Mouse (Mus musculus) kidney, postnatal 0 days (tissue): ENCODE measurements around the gene Mta1. TPM values are rescaled to one million over a fixed set of nuclear protein-coding genes. Genes with fewer than 3 reads are reported as not detected.

Experiments
- ATAC-seq: fragments of 200-750 bp; cut with Nextera tagmentation; replicated peaks from 2 replicates; pipeline ENCODE4 v1.8.0; 2017; ENCODE audit warnings: low read depth, moderate number of reproducible peaks, moderate TSS enrichment, moderate library complexity; ENCODE audit not compliant: low FRiP score
- DNase-seq: peaks from one replicate; pipeline ENCODE4 v3.0.0-alpha.2; 2016; ENCODE audit warnings: low spot score
- H3K27ac ChIP-seq: fragments of 300-500 bp; sonication (generic); 2 replicates; pipeline ENCODE4 v1.5.1; 2014; ENCODE audit warnings: mild to moderate bottlenecking
- H3K27me3 ChIP-seq: fragments of 300-500 bp; sonication (generic); 2 replicates; pipeline ENCODE4 v1.6.1; 2014; ENCODE audit warnings: low read length, mixed read lengths; ENCODE audit not compliant: insufficient read depth
- H3K36me3 ChIP-seq: fragments of 300-500 bp; sonication (generic); 2 replicates; pipeline ENCODE4 v1.6.1; 2014; ENCODE audit warnings: low read length, mixed read lengths; ENCODE audit not compliant: insufficient read depth
- H3K4me1 ChIP-seq: fragments of 300-500 bp; sonication (generic); replicated peaks from 2 replicates; pipeline ENCODE4 v1.6.1; 2014; ENCODE audit warnings: antibody characterized with exemption, low read length, mixed read lengths; ENCODE audit not compliant: insufficient read depth
- H3K4me2 ChIP-seq: fragments of 300-500 bp; sonication (generic); 2 replicates; pipeline ENCODE4 v1.6.1; 2014; ENCODE audit warnings: mild to moderate bottlenecking, low read length, moderate library complexity, mixed read lengths
- H3K4me3 ChIP-seq: fragments of 300-500 bp; sonication (generic); replicated peaks from 2 replicates; pipeline ENCODE4 v1.5.1; 2014; ENCODE audit warnings: low read depth, low read length
- H3K9ac ChIP-seq: fragments of 300-500 bp; sonication (generic); 2 replicates; pipeline ENCODE4 v1.6.1; 2014; ENCODE audit warnings: low read depth, low read length
- H3K9me3 ChIP-seq: fragments of 300-500 bp; sonication (generic); replicated peaks from 2 replicates; pipeline ENCODE4 v1.6.1; 2016; ENCODE audit warnings: low read length, inconsistent platforms, mixed read lengths
- CTCF ChIP-seq: IDR thresholded peaks from 2 replicates; pipeline ENCODE4 v1.5.1; 2016; ENCODE audit warnings: antibody characterized with exemption, low read depth, mild to moderate bottlenecking, moderate library complexity
- WGBS: fragments of 180-500 bp; shearing (Covaris S2); extraction: QIAGEN DNeasy Blood & Tissue Kit; methylation state at CpG from one replicate; pipeline ENCODE4 v1.1.7; 2014; 5-methylcytosine and 5-hydroxymethylcytosine counted together
- polyA plus RNA-seq: library from polyadenylated mRNA; unstranded; fragments of >200 nt; fragmentation: Nextera tagmentation; extraction: Ambion mirVana; gene quantifications from 2 replicates; pipeline ENCODE4 v1.2.1, GENCODE M21; 2015

Gene Mta1
- polyA plus RNA-seq, 1 experiment from 2014 or later: 11.5 TPM

DNA sequence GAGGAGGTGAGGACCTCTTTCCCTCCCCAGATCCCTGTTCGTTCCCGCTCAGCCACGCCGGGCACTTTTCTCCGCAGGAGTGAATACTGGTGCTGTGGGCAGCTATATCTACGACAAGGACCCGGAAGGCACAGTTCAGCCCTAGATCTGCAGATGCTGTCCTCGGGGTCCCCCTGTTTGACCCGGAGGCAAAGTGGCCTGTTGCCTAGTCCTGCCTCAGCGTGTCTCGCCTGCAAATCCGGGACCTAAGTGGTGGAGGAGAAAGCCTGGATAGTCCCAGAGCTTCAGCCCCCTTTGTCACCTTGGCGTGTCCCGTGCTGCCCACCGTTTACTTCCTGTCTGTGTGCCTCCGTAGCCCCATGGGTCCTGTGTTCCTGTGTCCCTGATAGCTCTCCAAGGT lies 46.8 kb downstream of the Mta1 start:
- DNase-seq: no peak
- no peak for TF ChIP-seq CTCF
- Histone ChIP-seq H3K36me3 (peaks cover 11% of the 10 kb centered on the region), H3K27ac (no peak overlapping the region), H3K9me3 (no peaks in the 10 kb centered on the region), H3K4me2 (no peak overlapping the region), H3K27me3 (no peaks in the 10 kb centered on the region), H3K9ac (no peak overlapping the region), H3K4me3 (no peak overlapping the region), H3K4me1 (peaks cover 46% of the 10 kb centered on the region)
- no peak for ATAC-seq
- WGBS: 91% methylated on average over 16 of the region's 16 CpGs

DNA sequence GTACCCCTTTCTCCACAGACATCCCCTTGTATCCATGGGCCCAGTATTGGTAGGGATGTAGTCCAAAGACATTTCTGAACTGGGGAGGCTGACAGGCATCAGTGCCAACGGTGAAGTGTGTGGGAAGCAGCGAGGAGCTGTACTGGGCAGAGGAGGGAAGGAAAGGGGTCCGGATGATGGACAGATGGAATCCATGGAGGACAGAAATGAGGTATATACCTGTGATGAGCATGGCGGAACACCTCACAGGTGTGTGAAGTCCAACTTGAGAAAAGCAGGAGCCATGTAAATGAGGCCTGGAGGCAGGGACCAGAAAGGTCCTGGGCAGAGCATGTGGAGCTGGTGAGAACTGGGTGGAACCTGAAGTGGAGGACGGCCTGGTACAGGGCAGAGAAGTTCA lies 47.5 kb downstream of the Mta1 start:
- Histone ChIP-seq H3K9ac (no peak overlapping the region), H3K4me1 (peaks cover 44% of the 10 kb centered on the region), H3K27me3 (no peaks in the 10 kb centered on the region), H3K4me3 (no peak overlapping the region), H3K9me3 (no peaks in the 10 kb centered on the region), H3K4me2 (no peak overlapping the region), H3K27ac (no peak overlapping the region), H3K36me3 (peaks cover 11% of the 10 kb centered on the region)
- 81% methylated on average over 5 of the region's 5 CpGs for WGBS
- no peak for DNase-seq
- TF ChIP-seq CTCF: no peak
- ATAC-seq: no peak

DNA sequence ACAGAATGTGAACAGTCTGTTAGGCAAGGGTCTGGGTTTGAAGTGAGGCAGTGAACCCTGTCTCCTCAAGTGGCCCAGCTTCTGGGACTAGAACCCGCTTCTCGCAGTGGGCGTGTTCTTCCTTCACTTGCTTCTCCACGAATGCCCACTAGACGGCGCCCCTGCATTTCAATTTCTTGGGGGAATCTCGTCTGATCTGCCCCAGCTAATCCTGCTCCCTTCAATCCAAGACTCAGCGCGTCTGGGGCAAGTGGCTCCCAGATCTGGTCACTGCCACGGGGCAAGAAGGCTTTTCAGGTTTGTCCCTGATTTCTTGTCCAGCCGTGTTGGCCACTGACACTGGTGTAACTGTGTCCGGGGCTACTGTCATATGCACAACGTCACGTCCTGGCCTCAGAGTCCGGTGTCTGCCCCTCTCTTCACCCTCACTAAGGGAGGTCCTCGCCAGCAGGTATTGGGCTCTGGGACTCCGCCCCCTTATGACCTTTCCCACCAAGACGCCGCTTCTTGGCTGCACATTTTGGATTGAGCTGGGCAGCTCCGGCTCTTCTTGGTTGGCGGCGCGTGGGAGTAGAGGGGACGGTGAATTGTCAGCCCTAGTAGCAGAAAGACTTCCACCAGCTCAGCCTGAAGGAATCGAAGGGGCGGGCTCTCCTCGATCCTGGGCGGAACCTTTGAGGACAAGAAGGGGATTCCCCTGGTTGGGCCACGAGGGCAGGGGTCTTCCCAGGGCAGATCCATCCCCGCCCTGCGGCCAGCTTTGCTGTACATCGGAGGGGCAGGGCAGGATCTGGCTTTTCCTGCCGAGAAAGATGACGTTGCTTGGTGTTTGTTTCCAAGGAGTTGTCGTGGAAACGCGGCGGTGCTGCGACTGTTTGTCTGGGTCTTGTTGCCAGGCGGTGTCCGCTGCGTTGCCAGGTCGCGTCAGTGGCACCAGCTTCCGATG lies 48.3 kb downstream of the Mta1 start, which contains the start of gene Crip1:
Gene Crip1, plus strand, starts transcription at position 205 of the 946 bp plus-strand sequence.
- DNase-seq (peak; percentile 82), ATAC-seq (peak; percentile 49)
- TF ChIP-seq CTCF: peak; percentile 83
- Histone ChIP-seq H3K9me3 (no peaks in the 10 kb centered on the region), H3K4me3 (no peak within 1 kb of the TSS; the same call in 1 of the 2 replicates), H3K4me2 (peak within 1 kb of the TSS; percentile 50), H3K36me3 (peaks cover 11% of the 10 kb centered on the region), H3K9ac (0 out of 2 replicates have a peak within 1 kb of the TSS, but pooled peaks have one; percentile 9), H3K27ac (peak within 1 kb of the TSS; percentile 38; the same call in 1 of the 2 replicates), H3K27me3 (no peaks in the 10 kb centered on the region), H3K4me1 (peaks cover 41% of the 10 kb centered on the region)
- 9% methylated on average over 45 of the region's 45 CpGs for WGBS

DNA sequence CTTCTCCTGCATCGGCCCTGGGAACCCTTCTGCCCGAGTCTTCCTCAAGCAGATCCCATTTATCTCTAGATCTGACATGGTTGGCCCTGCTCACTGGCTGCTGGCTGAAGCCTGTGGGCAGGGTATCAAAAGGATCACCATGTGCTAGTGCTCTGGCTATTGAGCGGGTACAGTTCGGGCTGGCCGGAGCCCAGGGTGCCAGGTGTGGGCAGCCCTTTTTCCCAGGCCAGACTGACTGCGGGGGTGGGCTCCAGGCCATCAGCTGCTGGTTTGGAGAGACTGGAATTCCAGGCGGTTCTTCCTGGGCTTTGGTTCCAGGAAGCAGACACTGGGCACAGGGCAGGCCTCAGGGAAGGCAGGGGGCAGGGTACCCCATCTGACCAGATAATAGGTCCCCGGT lies 49.4 kb downstream of the Mta1 start:
- Histone ChIP-seq H3K27me3 (no peaks in the 10 kb centered on the region), H3K9me3 (no peaks in the 10 kb centered on the region), H3K36me3 (peaks cover 11% of the 10 kb centered on the region), H3K4me2 (no peak overlapping the region), H3K9ac (no peak overlapping the region), H3K4me1 (peaks cover 39% of the 10 kb centered on the region), H3K27ac (peak overlapping the region; percentile 40; the same call in 1 of the 2 replicates), H3K4me3 (no peak overlapping the region)
- WGBS: 79% methylated on average over 8 of the region's 8 CpGs
- no peak for ATAC-seq
- no peak for DNase-seq
- no peak for TF ChIP-seq CTCF

DNA sequence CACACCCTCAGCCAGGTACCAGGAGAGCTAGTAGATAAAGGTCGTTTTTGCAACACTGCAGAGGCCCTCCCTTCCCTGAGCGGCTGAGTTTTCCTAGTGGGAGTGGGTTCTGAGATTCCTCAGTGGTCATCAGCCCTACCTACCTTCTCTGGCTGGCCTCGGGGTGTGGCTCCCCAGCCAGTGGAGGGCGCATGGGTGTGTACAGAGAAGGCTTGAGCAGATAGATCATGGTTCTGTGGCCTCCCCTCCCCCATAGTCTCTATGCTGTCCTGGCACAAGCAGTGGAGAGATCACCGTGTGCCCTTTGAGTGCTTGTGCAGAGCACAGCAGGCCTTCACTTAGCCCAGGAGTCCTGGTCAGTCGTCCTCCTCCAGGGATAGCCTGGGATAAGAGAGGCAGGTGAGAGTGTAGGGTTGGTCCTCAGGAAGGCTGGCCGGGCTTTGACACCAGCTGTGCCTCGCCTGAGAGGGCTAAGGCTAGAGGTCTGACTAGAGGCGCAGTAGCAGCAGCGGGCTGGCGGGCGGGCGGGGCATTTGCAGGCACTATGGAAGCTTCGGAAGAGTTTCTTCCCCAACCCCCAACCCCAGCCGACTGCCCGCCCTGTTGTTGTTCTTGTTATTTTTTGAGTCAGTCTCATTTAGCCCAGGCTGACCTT lies 50.4 kb downstream of the Mta1 start:
- Histone ChIP-seq H3K4me3 (no peak overlapping the region), H3K27me3 (no peaks in the 10 kb centered on the region), H3K9ac (no peak overlapping the region), H3K27ac (no peak overlapping the region), H3K4me1 (peaks cover 33% of the 10 kb centered on the region; the same call in 1 of the 2 replicates), H3K9me3 (no peaks in the 10 kb centered on the region), H3K4me2 (no peak overlapping the region), H3K36me3 (peaks cover 11% of the 10 kb centered on the region)
- 49% methylated on average over 15 of the region's 16 CpGs for WGBS
- DNase-seq (no peak), ATAC-seq (no peak)
- TF ChIP-seq CTCF: peak; percentile 33; the same call in 1 of the 2 replicates

DNA sequence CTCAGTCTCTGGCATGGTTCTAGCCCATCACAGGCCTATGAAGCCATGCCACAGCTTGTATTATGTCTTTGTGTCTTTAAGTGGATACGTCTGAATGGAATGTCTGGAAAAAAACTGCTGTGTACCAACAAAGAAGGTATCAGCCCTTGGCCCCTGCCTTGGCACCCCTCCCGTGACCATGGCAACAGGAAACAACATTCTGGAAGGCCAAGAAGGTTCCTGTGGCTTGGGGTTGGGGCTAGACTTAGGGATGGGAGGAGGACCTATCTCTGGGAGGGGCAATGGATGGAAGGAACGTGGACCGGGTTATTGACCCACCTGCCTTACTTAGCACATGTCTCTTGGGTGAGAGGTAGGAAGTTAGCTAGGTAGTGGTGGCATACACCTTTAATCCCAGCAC lies 51.3 kb downstream of the Mta1 start:
- H3K4me1 ChIP-seq: peaks cover 28% of the 10 kb centered on the region; the same call in 1 of the 2 replicates
- H3K9ac ChIP-seq: no peak overlapping the region
- TF ChIP-seq CTCF: no peak
- ATAC-seq (no peak), DNase-seq (no peak)
- 74% methylated on average over 4 of the region's 4 CpGs for WGBS
- H3K27me3 ChIP-seq: no peaks in the 10 kb centered on the region
- no peaks in the 10 kb centered on the region for H3K9me3 ChIP-seq
- no peak overlapping the region for H3K4me2 ChIP-seq
- H3K27ac ChIP-seq: no peak overlapping the region
- peaks cover 9% of the 10 kb centered on the region for H3K36me3 ChIP-seq
- H3K4me3 ChIP-seq: no peak overlapping the region
